Mouse (Mus musculus) neural tube, embryonic 11.5 days (tissue): ENCODE measurements around the gene Dnajb11. TPM values are rescaled to one million over a fixed set of nuclear protein-coding genes. Genes with fewer than 3 reads are reported as not detected.

ENCODE experiments used
- polyA plus RNA-seq: library from polyadenylated mRNA; unstranded; fragments of >200 nt; fragmentation: Nextera tagmentation; extraction: Ambion mirVana; gene quantifications from 2 replicates; pipeline ENCODE4 v1.2.1, GENCODE M21; 2014

Gene Dnajb11
- polyA plus RNA-seq, 1 experiment from 2014 or later, result 117 TPM

Other genes starting within 250 kb of the Dnajb11 start
- gene Dgkg, start 200.6 kb upstream of the Dnajb11 start, polyA plus RNA-seq, result 0.08 and 0.19 TPM in 2 replicates
- gene Crygs, start 46.3 kb upstream of the Dnajb11 start, polyA plus RNA-seq, result not detected in 2 replicates
- 32.7 and 35.2 TPM in 2 replicates for gene Tbccd1, start 176 bp upstream of the Dnajb11 start, polyA plus RNA-seq
- not detected in 2 replicates for gene Ahsg, start 33.4 kb downstream of the Dnajb11 start, polyA plus RNA-seq
- gene Fetub, start 60.5 kb downstream of the Dnajb11 start, polyA plus RNA-seq, result not detected in 2 replicates
- gene Hrg, start 93.2 kb downstream of the Dnajb11 start, polyA plus RNA-seq, result 0.19 TPM in 1 of 2 replicates, not detected in the other
- 0.36 TPM in 1 of 2 replicates, not detected in the other for gene Kng2, start 171.6 kb downstream of the Dnajb11 start, polyA plus RNA-seq
- gene Kng1, start 200.0 kb downstream of the Dnajb11 start, polyA plus RNA-seq, result not detected in 2 replicates
- gene Eif4a2, start 249.6 kb downstream of the Dnajb11 start, polyA plus RNA-seq, result 217 and 230 TPM in 2 replicates